Mouse (Mus musculus) megakaryocyte, adult 5-6 weeks (primary cell): Measurements from ENCODE around the gene Npcd. TPM values are rescaled to one million over a fixed set of nuclear protein-coding genes. Genes with fewer than 3 reads are reported as not detected.

Experiments used
- ATAC-seq: 2 replicates; pipeline ENCODE4 v1.8.0; 2016; ENCODE audit warnings: mild to moderate bottlenecking, inconsistent platforms; ENCODE audit not compliant: poor library complexity, severe bottlenecking
- total RNA-seq, 2 experiments: library from RNA; stranded (forward) in 1 of 2; stranded (reverse) in 1 of 2; fragments of 153-499, 151-499 nt in 1 of 2; fragments of 221-1000, 200-1000 nt in 1 of 2; gene quantifications; 2 replicates each; pipeline versions ENCODE4 v1.2.3 to v1.2.4; 2015 to 2017

Gene Npcd
- total RNA-seq, 2 experiments from 2014 or later, result not detected

- no peak for ATAC-seq
Observed at GRCm38 (mm10) chr15:79805246-79805645, 28.8 kb downstream of the Npcd start.

- no peak; the same call in 1 of the 2 replicates for ATAC-seq
Observed at GRCm38 (mm10) chr15:79804352-79805071, 29.5 kb downstream of the Npcd start, which contains the start of gene Nptxr. Gene Nptxr, minus strand, starts transcription at chr15:79804766.

GRCm38 (mm10) chr15:79803533-79804351 lies 30.3 kb downstream of the Npcd start:
- ATAC-seq, result no peak

GRCm38 (mm10) chr15:79802304-79802703 lies 31.7 kb downstream of the Npcd start:
- no peak for ATAC-seq

DNA sequence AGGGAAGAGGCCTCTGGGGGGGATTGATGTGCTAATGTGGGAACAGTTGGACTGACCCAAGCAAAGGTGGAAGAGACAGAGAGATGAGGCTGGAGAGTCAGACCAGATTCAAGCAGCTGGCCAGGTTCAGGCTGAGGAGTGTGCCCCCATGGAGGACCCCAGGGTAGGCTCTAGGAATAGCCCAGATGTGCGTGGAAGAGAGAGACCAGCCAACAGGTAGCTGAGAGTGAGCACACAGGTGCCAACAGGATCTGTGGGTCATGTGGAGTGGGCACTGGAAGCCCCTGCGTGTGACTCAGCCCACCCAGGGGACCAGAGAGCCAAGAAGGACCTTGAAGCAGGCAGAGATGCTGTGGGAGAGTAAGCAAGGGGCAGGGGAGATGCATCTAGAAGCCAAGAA lies 32.4 kb downstream of the Npcd start:
- no peak for ATAC-seq

- no peak for ATAC-seq
Observed at GRCm38 (mm10) chr15:79800701-79801100, 33.3 kb downstream of the Npcd start.

DNA sequence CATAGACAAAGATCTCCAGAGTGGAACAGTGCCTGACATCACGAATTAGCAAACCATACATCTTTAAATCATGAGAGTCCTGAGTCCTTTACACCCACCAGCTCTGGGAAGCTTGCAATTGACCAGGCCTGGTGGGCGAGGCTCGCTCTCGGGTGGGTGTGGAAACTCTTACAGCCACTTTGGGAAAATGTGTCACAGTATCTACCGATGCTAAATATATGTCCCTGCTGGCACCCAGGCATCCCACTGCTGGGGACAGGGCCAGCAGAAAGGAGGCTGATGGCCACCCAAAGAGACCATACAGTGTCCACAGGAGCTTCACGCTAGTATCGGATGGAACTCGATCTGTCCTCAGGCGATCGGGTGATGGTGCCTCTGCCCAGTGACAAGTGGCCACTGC lies 35.4 kb downstream of the Npcd start:
- no peak for ATAC-seq

GRCm38 (mm10) chr15:79797680-79798079 lies 36.4 kb downstream of the Npcd start:
- no peak for ATAC-seq

- ATAC-seq, result no peak
Observed at GRCm38 (mm10) chr15:79797096-79797495, 36.9 kb downstream of the Npcd start.

- ATAC-seq, result no peak
Observed at GRCm38 (mm10) chr15:79796256-79796655, 37.8 kb downstream of the Npcd start.

- no peak for ATAC-seq
Observed at GRCm38 (mm10) chr15:79794173-79794572, 39.9 kb downstream of the Npcd start.

DNA sequence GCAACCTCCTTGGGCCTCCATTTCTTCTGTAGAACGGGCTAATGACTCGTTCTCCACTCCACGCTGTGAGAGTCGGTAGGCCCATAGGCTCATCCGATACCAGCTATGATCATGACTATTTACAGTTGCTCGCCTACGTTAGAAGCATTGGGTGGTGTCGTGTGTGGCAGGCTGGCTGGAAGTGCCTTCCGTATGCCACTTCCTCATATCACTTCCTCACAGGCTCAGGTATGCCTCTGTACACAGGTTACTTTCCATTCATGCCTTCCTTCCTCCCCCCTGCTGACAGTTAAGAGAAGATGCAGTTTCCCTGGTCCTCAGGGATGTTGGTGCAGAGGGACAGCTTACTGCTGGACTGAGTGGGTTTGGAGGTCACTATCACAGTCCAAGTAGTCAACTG lies 41.0 kb downstream of the Npcd start:
- no peak; the same call in 1 of the 2 replicates for ATAC-seq

GRCm38 (mm10) chr15:79792455-79792854 lies 41.6 kb downstream of the Npcd start:
- no peak for ATAC-seq

GRCm38 (mm10) chr15:79791502-79791901 lies 42.5 kb downstream of the Npcd start:
- no peak for ATAC-seq

GRCm38 (mm10) chr15:79790905-79791304 lies 43.1 kb downstream of the Npcd start:
- no peak for ATAC-seq

GRCm38 (mm10) chr15:79790111-79790510 lies 43.9 kb downstream of the Npcd start:
- no peak for ATAC-seq

GRCm38 (mm10) chr15:79787815-79788214 lies 46.2 kb downstream of the Npcd start:
- no peak for ATAC-seq

DNA sequence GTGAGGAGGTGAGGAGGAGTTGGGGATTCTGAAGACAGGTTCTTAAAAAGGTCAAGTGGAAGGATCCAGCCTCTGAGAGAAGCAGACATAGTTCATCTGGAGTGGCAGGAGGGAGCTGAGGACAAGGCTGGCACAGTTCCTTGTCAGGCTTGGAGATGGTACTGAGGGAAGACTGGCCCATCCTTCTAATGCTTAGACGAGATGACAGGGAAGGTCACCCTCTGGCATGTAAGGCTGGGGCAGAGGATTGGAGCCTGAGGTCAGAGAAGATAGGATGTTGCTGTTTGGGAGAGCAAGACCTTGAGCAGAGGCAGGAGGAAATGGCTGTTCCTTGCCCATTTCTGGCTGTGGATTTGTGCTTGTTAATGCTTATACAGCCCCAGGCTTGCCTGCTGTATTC lies 49.0 kb downstream of the Npcd start:
- ATAC-seq, result no peak

- ATAC-seq, result no peak
Observed at GRCm38 (mm10) chr15:79777749-79778148, 56.3 kb downstream of the Npcd start, which contains the start of gene Dnal4. Gene Dnal4, minus strand, starts transcription at chr15:79777849.

DNA sequence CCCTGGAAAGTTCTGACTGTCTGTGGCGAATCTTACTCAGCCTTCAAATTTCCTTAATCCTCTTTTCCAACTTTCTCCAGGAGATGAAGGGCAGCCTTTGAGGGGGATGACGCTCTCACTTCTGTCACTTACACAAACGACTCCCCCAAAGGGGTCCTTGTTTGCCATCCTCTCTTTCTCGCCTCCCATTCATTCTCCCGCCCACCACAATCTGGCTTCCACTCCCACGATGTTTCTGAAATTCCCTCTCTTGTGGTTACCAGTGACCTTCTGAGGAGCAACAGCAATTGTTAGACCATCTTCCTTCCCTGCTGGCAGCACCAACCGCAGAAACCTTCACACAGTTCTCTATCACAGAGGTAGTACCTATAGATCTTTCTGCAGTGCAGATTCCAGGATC lies 58.4 kb downstream of the Npcd start:
- no peak for ATAC-seq

GRCm38 (mm10) chr15:79774117-79775027 lies 59.7 kb downstream of the Npcd start:
- ATAC-seq, result peak; percentile 99
